Mouse (Mus musculus): ENCODE measurements at regions not wholly inside any gene's neighbourhood (a gene's known extent, or its start where the extent isn't known, plus 50 kb on each side); places are given as distances from the start of the nearest gene placed in this dataset.

GRCm38 (mm10) chr14:45996760-45997159, 338.8 kb upstream of the Ddhd1 start:
- TF ChIP-seq CTCF (IDR thresholded peaks at IDR 0.05; ENCODE audit: low read depth) (no peak), EP300 (IDR thresholded peaks at IDR 0.05; ENCODE audit: low read depth) (no peak)
